Mouse (Mus musculus) lung, postnatal 0 days (tissue): ENCODE data around the gene Gm49776.

Experiments
- CTCF ChIP-seq: IDR thresholded peaks from 2 replicates; pipeline ENCODE4 v1.5.1; 2016; ENCODE audit warnings: antibody characterized with exemption, mild to moderate bottlenecking
- EP300 ChIP-seq: IDR thresholded peaks from 2 replicates; pipeline ENCODE4 v1.6.1; 2016; ENCODE audit warnings: antibody characterized with exemption, mild to moderate bottlenecking, control low read depth

GRCm38 (mm10) chr16:18236676-18237501 is 21.2 kb downstream of the Gm49776 start:
- TF ChIP-seq CTCF: no peak
- TF ChIP-seq EP300: no peak
